Mouse (Mus musculus) small intestine, adult 2 months (tissue): ENCODE measurements around the gene Tmem91.

ENCODE experiments used
- CTCF ChIP-seq: fragments of 200-500 bp; IDR thresholded peaks from 2 replicates; pipeline ENCODE4 v1.5.1; 2012; ENCODE audit warnings: low read depth, mild to moderate bottlenecking, control low read depth, inconsistent platforms, low read length, moderate library complexity, mixed read lengths; ENCODE audit not compliant: insufficient replicate concordance, insufficient read length; ENCODE audit errors: extremely low read depth
- POLR2A ChIP-seq: fragments of 200-500 bp; IDR thresholded peaks from 2 replicates; pipeline ENCODE4 v1.6.1; 2012; ENCODE audit warnings: low read depth, mild to moderate bottlenecking, control low read depth, inconsistent platforms, low read length, moderate library complexity

DNA sequence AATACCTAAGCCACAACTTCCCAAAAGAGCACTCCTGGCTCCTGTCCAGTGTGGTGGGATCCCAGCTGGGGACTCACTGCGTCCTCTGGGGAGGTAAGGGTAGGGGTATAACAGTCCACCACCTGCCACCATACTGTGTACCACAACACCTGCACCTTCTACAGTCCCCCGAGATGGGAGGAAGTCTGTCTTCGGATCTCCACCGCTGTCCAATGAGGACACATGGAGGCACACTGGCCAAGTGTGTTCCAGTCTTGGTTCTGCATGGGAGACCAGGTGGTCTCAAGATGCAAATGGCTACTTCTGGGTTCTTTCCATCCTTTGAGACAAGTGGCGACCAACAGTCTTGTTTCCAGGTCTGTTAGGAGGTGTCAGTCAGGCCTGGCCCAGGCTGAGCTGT is 36.2 kb upstream of the Tmem91 start:
- TF ChIP-seq POLR2A (no peak), CTCF (no peak)
